Mouse (Mus musculus) forebrain, embryonic 12.5 days (tissue): Measurements from ENCODE around the gene Syt7. TPM values are rescaled to one million over a fixed set of nuclear protein-coding genes. Genes with fewer than 3 reads are reported as not detected.

ENCODE experiments used
- ATAC-seq: fragments of 200-750 bp; cut with Nextera tagmentation; 2 replicates; pipeline ENCODE4 v1.8.0; 2017; ENCODE audit warnings: moderate TSS enrichment; ENCODE audit not compliant: low FRiP score
- H3K27ac ChIP-seq: fragments of 300-500 bp; sonication (generic); 2 replicates; pipeline ENCODE4 v1.5.1; 2016; ENCODE audit warnings: mild to moderate bottlenecking
- H3K27me3 ChIP-seq: fragments of 300-500 bp; sonication (generic); 2 replicates; pipeline ENCODE4 v1.6.1; 2016; ENCODE audit warnings: mild to moderate bottlenecking
- H3K36me3 ChIP-seq: fragments of 300-500 bp; sonication (generic); replicated peaks from 2 replicates; pipeline ENCODE4 v1.6.1; 2016; ENCODE audit warnings: mild to moderate bottlenecking
- H3K4me1 ChIP-seq: fragments of 300-500 bp; sonication (generic); 2 replicates; pipeline ENCODE4 v1.6.1; 2016
- H3K4me2 ChIP-seq: fragments of 300-500 bp; sonication (generic); 2 replicates; pipeline ENCODE4 v1.6.1; 2016; ENCODE audit warnings: mild to moderate bottlenecking, moderate library complexity
- H3K4me3 ChIP-seq: fragments of 300-500 bp; sonication (generic); replicated peaks from 2 replicates; pipeline ENCODE4 v1.5.1; 2016; ENCODE audit warnings: mild to moderate bottlenecking
- H3K9ac ChIP-seq: fragments of 300-500 bp; sonication (generic); 2 replicates; pipeline ENCODE4 v1.6.1; 2016; ENCODE audit warnings: mild to moderate bottlenecking
- H3K9me3 ChIP-seq: fragments of 300-500 bp; sonication (generic); 2 replicates; pipeline ENCODE4 v1.6.1; 2016
- WGBS: fragments of 180-500 bp; shearing (Covaris S2); methylation state at CpG from one replicate; pipeline ENCODE4 v1.1.7; 2016; 5-methylcytosine and 5-hydroxymethylcytosine counted together
- polyA plus RNA-seq: library from polyadenylated mRNA; unstranded; fragments of >200 nt; fragmentation: Nextera tagmentation; extraction: Ambion mirVana; gene quantifications from 2 replicates; pipeline ENCODE4 v1.2.1, GENCODE M21; 2016

The Syt7 gene
- polyA plus RNA-seq, 1 experiment from 2014 or later: 5.5 TPM

DNA sequence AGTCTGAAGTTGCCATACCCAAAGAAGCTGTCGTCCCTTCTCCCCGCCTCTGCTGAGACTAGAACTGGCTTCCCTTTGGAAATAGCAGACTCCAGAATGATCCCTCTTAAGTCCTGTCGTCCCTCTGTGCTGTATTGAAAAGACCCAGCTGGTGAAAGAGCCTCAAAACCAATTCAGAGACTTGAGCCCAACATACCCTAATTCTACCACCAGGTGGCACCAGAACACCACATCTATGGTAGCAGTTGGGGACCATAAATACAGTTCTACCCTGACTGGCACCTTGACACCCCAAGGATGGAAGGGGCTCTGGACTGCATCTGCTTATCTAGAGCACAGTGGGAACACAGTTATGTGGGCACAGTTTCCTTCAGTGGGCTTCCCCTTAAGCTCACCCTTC, 60.8 kb downstream of the Syt7 start:
- H3K4me2 ChIP-seq: no peak overlapping the region
- H3K4me3 ChIP-seq: no peak overlapping the region
- no peak overlapping the region for H3K27ac ChIP-seq
- ATAC-seq: peak; percentile 63; the same call in 1 of the 2 replicates
- 14% methylated on average over 3 of the region's 3 CpGs for WGBS
- peaks cover 6% of the 10 kb centered on the region; the same call in 1 of the 2 replicates for H3K4me1 ChIP-seq
- peaks cover 8% of the 10 kb centered on the region for H3K36me3 ChIP-seq
- no peaks in the 10 kb centered on the region for H3K9me3 ChIP-seq
- H3K27me3 ChIP-seq: peaks cover 27% of the 10 kb centered on the region
- no peak overlapping the region for H3K9ac ChIP-seq

- Histone ChIP-seq H3K4me3 (no peak overlapping the region), H3K9ac (no peak overlapping the region), H3K4me1 (peaks cover 35% of the 10 kb centered on the region), H3K36me3 (no peaks in the 10 kb centered on the region), H3K9me3 (no peaks in the 10 kb centered on the region), H3K4me2 (no peak overlapping the region), H3K27me3 (peaks cover 78% of the 10 kb centered on the region), H3K27ac (no peak overlapping the region)
- ATAC-seq: no peak
- 74% methylated on average over 4 of the region's 4 CpGs for whole genome bisulfite sequencing
Observed at GRCm38 (mm10) chr19:10454718-10455436, 66.0 kb downstream of the Syt7 start.

- Histone ChIP-seq H3K27ac (no peak overlapping the region), H3K4me3 (no peak overlapping the region), H3K36me3 (no peaks in the 10 kb centered on the region), H3K9ac (no peak overlapping the region), H3K9me3 (no peaks in the 10 kb centered on the region), H3K4me1 (peaks cover 35% of the 10 kb centered on the region), H3K4me2 (no peak overlapping the region), H3K27me3 (peaks cover 83% of the 10 kb centered on the region)
- ATAC-seq: no peak
- WGBS: 69% methylated on average over 3 of the region's 3 CpGs
Observed at GRCm38 (mm10) chr19:10455437-10455806, 66.5 kb downstream of the Syt7 start.

DNA sequence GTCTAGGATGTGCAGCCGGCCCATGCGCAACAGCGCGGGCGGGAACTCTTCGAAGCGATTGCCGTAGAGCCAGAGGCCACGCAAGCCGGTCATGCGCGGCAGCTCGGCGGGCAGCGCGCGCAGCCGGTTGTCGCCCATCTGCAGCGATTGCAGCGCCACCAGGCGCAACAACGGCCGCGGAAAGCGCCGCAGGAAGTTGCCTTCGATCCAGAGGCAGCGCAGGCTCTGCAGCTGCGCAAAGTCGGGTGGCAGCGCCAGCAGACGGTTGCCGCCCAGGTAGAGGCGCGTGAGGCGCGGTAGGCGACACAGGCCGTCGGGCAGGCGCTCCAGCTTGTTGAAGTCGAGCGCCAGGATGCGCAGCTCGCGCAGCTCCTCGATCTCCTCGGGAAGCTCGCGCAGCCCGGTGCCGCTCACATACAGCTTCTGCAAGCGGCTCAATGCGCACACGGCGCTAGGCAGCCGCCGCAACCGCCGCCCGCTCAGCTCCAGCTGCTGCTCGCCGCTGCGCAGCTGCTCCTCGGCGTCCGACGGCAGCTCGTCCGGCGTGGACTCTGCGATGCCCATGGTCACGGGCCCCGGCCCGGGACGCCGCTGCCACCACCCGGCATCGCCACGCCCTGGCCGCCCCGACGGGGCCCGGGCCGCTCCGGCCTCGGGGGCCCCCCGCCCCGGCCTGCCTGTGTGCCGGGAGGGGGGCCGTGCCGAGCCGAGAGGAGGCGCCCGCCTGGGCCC, 68.0 kb downstream of the Syt7 start, which contains the start of gene Lrrc10b:
Gene Lrrc10b (minus strand): TSS at position 722 of the 732 bp plus-strand sequence.
- Histone ChIP-seq H3K4me3 (peak within 1 kb of the TSS; percentile 55), H3K9ac (peak within 1 kb of the TSS; percentile 44), H3K9me3 (no peaks in the 10 kb centered on the region), H3K4me2 (peak within 1 kb of the TSS; percentile 95), H3K4me1 (peaks cover 40% of the 10 kb centered on the region), H3K27ac (peak within 1 kb of the TSS; percentile 53; the same call in 1 of the 2 replicates), H3K27me3 (peaks cover 97% of the 10 kb centered on the region), H3K36me3 (no peaks in the 10 kb centered on the region)
- under 1% methylated on average over 80 of the region's 96 CpGs for WGBS
- peak; percentile 60 for ATAC-seq

- Histone ChIP-seq H3K9me3 (no peaks in the 10 kb centered on the region), H3K4me2 (peak overlapping the region; percentile 95), H3K27ac (peak overlapping the region; percentile 53; the same call in 1 of the 2 replicates), H3K27me3 (peaks cover 98% of the 10 kb centered on the region), H3K9ac (peak overlapping the region; percentile 44), H3K4me1 (peaks cover 40% of the 10 kb centered on the region), H3K4me3 (peak overlapping the region; percentile 55), H3K36me3 (no peaks in the 10 kb centered on the region)
- under 1% methylated on average over 33 of the region's 34 CpGs for WGBS
- ATAC-seq: peak; percentile 95
Observed at GRCm38 (mm10) chr19:10457484-10457800, 68.6 kb downstream of the Syt7 start.

DNA sequence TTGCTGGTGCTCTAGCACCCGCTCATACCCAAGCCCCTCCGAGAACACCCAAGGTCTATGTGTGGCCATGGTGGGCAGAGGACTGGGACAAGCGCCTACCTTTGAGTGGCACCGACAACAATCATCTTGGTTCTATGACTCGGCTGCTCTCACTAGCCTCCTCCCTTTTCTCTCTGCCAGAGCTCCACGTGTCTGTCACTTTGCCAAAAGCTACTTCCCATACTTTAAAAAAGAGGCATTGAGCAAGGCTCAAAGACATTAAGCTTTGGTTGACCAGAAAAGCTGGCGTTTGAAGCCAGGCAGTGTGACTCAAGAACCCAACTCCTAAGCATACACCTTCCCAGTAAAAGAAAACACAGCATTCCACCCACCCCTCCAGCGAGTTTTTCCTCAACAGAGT, 69.2 kb downstream of the Syt7 start:
- ATAC-seq: no peak; the same call in 1 of the 2 replicates
- peak overlapping the region; percentile 55; the same call in 1 of the 2 replicates for H3K4me3 ChIP-seq
- 30% methylated on average over 8 of the region's 8 CpGs for WGBS
- H3K9ac ChIP-seq: no peak overlapping the region
- no peaks in the 10 kb centered on the region for H3K9me3 ChIP-seq
- no peaks in the 10 kb centered on the region for H3K36me3 ChIP-seq
- peak overlapping the region; percentile 95 for H3K4me2 ChIP-seq
- H3K27me3 ChIP-seq: peaks cover 96% of the 10 kb centered on the region
- H3K4me1 ChIP-seq: peaks cover 40% of the 10 kb centered on the region
- no peak overlapping the region for H3K27ac ChIP-seq

- WGBS: 53% methylated on average over 11 of the region's 11 CpGs
- Histone ChIP-seq H3K36me3 (no peaks in the 10 kb centered on the region), H3K27me3 (peaks cover 88% of the 10 kb centered on the region), H3K4me1 (peaks cover 45% of the 10 kb centered on the region), H3K27ac (no peak overlapping the region), H3K4me2 (no peak overlapping the region), H3K9ac (no peak overlapping the region), H3K4me3 (no peak overlapping the region), H3K9me3 (no peaks in the 10 kb centered on the region)
- ATAC-seq: no peak
Observed at GRCm38 (mm10) chr19:10459907-10460306, 71.0 kb downstream of the Syt7 start.

- Histone ChIP-seq H3K9me3 (no peaks in the 10 kb centered on the region), H3K9ac (no peak overlapping the region), H3K4me2 (no peak overlapping the region), H3K27me3 (peaks cover 71% of the 10 kb centered on the region), H3K4me1 (peaks cover 37% of the 10 kb centered on the region), H3K36me3 (no peaks in the 10 kb centered on the region), H3K27ac (no peak overlapping the region), H3K4me3 (no peak overlapping the region)
- ATAC-seq: no peak
- 51% methylated on average over 7 of the region's 7 CpGs for WGBS
Observed at GRCm38 (mm10) chr19:10461584-10461983, 72.7 kb downstream of the Syt7 start.

DNA sequence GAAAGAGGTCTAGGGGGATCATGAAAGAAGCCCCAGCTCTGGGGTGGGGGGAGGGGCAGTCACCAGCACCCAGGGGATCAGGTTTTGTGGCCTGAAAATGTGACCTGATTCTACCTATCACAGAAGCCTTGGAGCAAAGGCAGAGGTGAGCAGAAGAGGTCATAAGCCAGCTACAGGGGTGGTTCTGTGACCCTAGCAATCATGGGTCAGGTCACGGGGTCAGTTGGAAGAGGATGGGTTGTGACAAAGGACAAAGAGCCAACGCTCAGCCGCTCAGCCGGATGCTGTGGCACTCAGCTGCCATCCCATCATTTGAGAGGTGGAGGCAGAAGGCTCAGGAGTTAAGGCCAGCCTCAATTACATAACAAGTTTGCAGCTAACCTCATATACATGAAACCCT, 75.5 kb downstream of the Syt7 start:
- H3K36me3 ChIP-seq: no peaks in the 10 kb centered on the region
- H3K9ac ChIP-seq: no peak overlapping the region
- H3K27me3 ChIP-seq: peaks cover 42% of the 10 kb centered on the region
- H3K27ac ChIP-seq: no peak overlapping the region
- 6% methylated on average over 4 of the region's 4 CpGs for WGBS
- H3K4me3 ChIP-seq: no peak overlapping the region
- H3K9me3 ChIP-seq: no peaks in the 10 kb centered on the region
- ATAC-seq: no peak
- H3K4me1 ChIP-seq: peaks cover 19% of the 10 kb centered on the region
- no peak overlapping the region for H3K4me2 ChIP-seq

DNA sequence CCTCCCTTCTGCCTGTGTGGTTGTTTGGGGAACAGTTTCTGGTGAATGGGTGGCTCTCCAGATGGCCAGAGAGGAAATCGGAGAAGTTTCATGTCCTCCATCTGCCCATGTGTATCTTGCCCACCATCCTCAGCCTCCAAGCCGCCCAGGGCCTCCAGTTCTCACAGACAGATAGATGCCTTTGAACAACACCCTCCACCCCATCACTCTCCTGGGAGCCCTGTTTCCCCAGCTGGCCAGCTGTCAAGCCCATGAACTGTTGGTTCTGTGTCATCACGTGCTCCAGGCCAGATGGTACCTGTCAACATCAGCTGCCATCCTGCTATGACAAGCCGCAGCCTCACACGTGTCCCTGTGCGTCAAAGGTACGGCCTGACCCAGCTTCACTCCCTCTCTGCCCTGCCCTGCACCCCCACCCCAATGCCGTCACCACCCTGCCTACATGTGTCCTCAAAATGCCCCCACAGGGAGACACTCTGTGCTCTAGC, 80.3 kb downstream of the Syt7 start:
- Histone ChIP-seq H3K9me3 (no peaks in the 10 kb centered on the region), H3K27ac (no peak overlapping the region), H3K9ac (no peak overlapping the region), H3K36me3 (no peaks in the 10 kb centered on the region), H3K4me1 (peaks cover 5% of the 10 kb centered on the region), H3K4me3 (no peak overlapping the region), H3K27me3 (peaks cover 7% of the 10 kb centered on the region; the same call in 1 of the 2 replicates), H3K4me2 (no peak overlapping the region)
- ATAC-seq: no peak
- WGBS: 68% methylated on average over 8 of the region's 8 CpGs

DNA sequence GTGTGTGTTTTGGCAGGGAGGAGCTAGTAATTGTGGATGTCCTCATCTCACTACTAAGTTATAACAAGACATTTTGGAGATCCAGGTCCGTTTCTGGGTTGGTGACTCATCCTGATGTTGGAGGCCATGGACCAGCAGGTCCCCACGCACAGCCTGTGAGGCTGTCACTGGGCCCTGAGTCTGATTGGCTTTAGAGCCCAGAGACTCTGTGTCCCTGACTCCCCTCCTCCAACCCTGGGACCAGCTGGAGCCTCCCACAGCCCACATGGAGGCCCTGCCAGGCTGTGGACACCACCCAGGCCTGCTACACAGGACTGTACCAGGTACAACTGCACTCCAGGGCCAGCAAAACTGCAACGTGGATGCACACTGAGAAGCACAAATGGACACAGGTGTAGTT, 84.1 kb downstream of the Syt7 start:
- Histone ChIP-seq H3K27ac (no peak overlapping the region), H3K4me3 (no peak overlapping the region), H3K36me3 (no peaks in the 10 kb centered on the region), H3K27me3 (peaks cover 7% of the 10 kb centered on the region; the same call in 1 of the 2 replicates), H3K9me3 (no peaks in the 10 kb centered on the region), H3K4me2 (no peak overlapping the region), H3K9ac (no peak overlapping the region), H3K4me1 (0 out of 2 replicates have a peak, but pooled peaks cover 2% of the 10 kb centered on the region)
- ATAC-seq: no peak
- WGBS: 85% methylated on average over 3 of the region's 3 CpGs

DNA sequence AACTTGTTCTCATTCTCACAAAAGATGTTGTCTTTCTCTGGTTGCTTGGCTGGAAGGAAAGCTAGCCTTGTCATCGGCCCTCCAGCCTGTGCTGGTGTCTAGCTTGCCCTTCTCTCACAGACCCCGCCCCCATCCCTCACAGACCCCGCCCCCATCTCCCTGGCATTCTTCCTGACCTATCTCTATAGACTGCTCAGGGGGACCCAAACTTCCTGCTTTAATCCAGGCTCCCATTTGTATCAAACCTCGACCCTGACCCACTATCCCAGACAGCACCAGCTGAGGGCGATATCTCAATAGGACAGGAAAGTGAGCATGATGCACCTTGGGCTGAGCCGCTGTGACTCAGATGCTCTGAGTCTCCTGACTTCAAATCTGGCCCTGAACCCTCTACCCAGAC, 84.9 kb downstream of the Syt7 start:
- Histone ChIP-seq H3K4me1 (0 out of 2 replicates have a peak, but pooled peaks cover 2% of the 10 kb centered on the region), H3K27ac (no peak overlapping the region), H3K4me3 (no peak overlapping the region), H3K36me3 (no peaks in the 10 kb centered on the region), H3K27me3 (peaks cover 7% of the 10 kb centered on the region; the same call in 1 of the 2 replicates), H3K9me3 (no peaks in the 10 kb centered on the region), H3K9ac (no peak overlapping the region), H3K4me2 (no peak overlapping the region)
- ATAC-seq: no peak
- WGBS: 20% methylated on average over 6 of the region's 6 CpGs
